Mouse (Mus musculus) limb, embryonic 15.5 days (tissue): ENCODE data around the gene Pfn1. TPM values are rescaled to one million over a fixed set of nuclear protein-coding genes. Genes with fewer than 3 reads are reported as not detected.
A peak's percentile ranks its signal among the peaks of the same experiment; 100 is the strongest.

Source experiments
- ATAC-seq: fragments of 200-750 bp; cut with Nextera tagmentation; 2 replicates; pipeline ENCODE4 v1.8.0; 2017; ENCODE audit warnings: low read depth, moderate TSS enrichment; ENCODE audit not compliant: insufficient number of reproducible peaks, low FRiP score, low TSS enrichment
- H3K27ac ChIP-seq: fragments of 300-500 bp; sonication (generic); 2 replicates; pipeline ENCODE4 v1.5.1; 2015; ENCODE audit warnings: moderate library complexity, mild to moderate bottlenecking, inconsistent platforms
- H3K27me3 ChIP-seq: fragments of 300-500 bp; sonication (generic); 2 replicates; pipeline ENCODE4 v1.6.1; 2015; ENCODE audit warnings: inconsistent platforms
- H3K36me3 ChIP-seq: fragments of 300-500 bp; sonication (generic); 2 replicates; pipeline ENCODE4 v1.6.1; 2015; ENCODE audit warnings: inconsistent platforms
- H3K4me1 ChIP-seq: fragments of 300-500 bp; sonication (generic); 2 replicates; pipeline ENCODE4 v1.6.1; 2015; ENCODE audit warnings: inconsistent platforms
- H3K4me2 ChIP-seq: fragments of 300-500 bp; sonication (generic); 2 replicates; pipeline ENCODE4 v1.6.1; 2015; ENCODE audit warnings: mild to moderate bottlenecking, inconsistent platforms
- H3K4me3 ChIP-seq: fragments of 300-500 bp; sonication (generic); 2 replicates; pipeline ENCODE4 v1.5.1; 2015; ENCODE audit warnings: mild to moderate bottlenecking, inconsistent platforms
- H3K9ac ChIP-seq: fragments of 300-500 bp; sonication (generic); 2 replicates; pipeline ENCODE4 v1.6.1; 2015; ENCODE audit warnings: inconsistent platforms
- H3K9me3 ChIP-seq: fragments of 300-500 bp; sonication (generic); 2 replicates; pipeline ENCODE4 v1.6.1; 2016; ENCODE audit warnings: inconsistent platforms
- WGBS: fragments of 180-500 bp; shearing (Covaris S2); methylation state at CpG from one replicate; pipeline ENCODE4 v1.1.7; 2015; 5-methylcytosine and 5-hydroxymethylcytosine counted together
- polyA plus RNA-seq: library from polyadenylated mRNA; unstranded; fragments of >200 nt; fragmentation: Nextera tagmentation; extraction: Ambion mirVana; gene quantifications from 2 replicates; pipeline ENCODE4 v1.2.1, GENCODE M21; 2015

The Pfn1 gene
- polyA plus RNA-seq = 1,605 and 1,679 TPM in 2 replicates

GRCm38 (mm10) chr11:70654198-70654922 is at the start of gene Pfn1:
TSS of gene Pfn1 (minus strand) at chr11:70654644.
- WGBS = 0% methylated on average over 52 of the region's 61 CpGs
- Histone ChIP-seq H3K4me2 (peak within 1 kb of the TSS; percentile 89), H3K9me3 (no peaks in the 10 kb centered on the region), H3K4me1 (peaks cover 76% of the 10 kb centered on the region), H3K9ac (peak within 1 kb of the TSS; percentile 98), H3K27ac (peak within 1 kb of the TSS; percentile 99), H3K27me3 (no peaks in the 10 kb centered on the region), H3K4me3 (peak within 1 kb of the TSS; percentile 100), H3K36me3 (peaks cover 33% of the 10 kb centered on the region)
- peak; percentile 30; the same call in 1 of the 2 replicates for ATAC-seq

GRCm38 (mm10) chr11:70702781-70703180 is 48.3 kb upstream of the Pfn1 start:
- H3K4me3 ChIP-seq = no peak overlapping the region
- H3K4me2 ChIP-seq = 0 out of 2 replicates have a peak overlapping the region, but pooled peaks have one; percentile 7
- WGBS = 58% methylated on average over 5 of the region's 6 CpGs

DNA sequence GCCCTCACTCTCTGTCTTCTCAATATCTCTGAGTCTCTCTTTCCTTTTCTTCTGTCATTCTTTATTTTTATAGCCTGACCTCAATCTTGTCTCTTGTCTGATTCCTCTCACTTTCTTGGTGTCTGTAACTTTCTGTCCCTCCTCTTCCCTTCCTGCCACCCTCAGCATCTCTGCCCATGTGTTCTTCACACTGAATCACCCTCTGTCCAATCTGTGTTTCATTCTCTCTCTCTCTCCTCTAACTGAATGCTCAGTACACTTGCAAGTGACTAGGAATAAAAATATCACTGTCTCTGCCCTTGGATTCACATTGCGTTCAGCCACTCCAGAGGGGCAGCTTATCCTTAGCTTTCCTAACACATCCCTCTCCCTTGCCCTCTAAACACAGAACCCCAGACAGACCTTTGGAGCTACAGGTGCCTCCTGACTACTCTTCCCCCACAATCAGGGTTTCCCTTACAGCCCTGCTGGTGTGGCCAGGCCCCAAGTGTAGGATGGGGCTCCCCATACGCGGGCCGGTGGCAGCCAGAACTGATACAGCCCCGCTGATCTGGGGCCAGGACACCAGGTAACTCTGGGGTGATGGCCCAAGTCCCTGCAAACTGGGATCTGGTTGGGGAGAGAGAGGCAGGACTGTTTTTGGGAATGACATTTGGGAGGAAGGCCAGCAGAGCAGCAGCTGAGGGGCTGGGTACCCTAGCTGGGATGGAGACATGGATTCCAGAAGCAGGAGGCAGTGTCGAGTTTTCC is 47.7 kb upstream of the Pfn1 start:
- peak overlapping the region; percentile 93; the same call in 1 of the 2 replicates for H3K9ac ChIP-seq
- 76% methylated on average over 6 of the region's 6 CpGs for WGBS
- H3K27me3 ChIP-seq = no peaks in the 10 kb centered on the region
- H3K4me2 ChIP-seq = peak overlapping the region; percentile 86
- peaks cover 29% of the 10 kb centered on the region for H3K4me1 ChIP-seq
- peak overlapping the region; percentile 92 for H3K4me3 ChIP-seq
- H3K36me3 ChIP-seq = peaks cover 41% of the 10 kb centered on the region
- no peak for ATAC-seq
- H3K9me3 ChIP-seq = no peaks in the 10 kb centered on the region
- H3K27ac ChIP-seq = no peak overlapping the region; the same call in 1 of the 2 replicates

More at GRCm38 (mm10) chr11:70702781-70703180, 48.3 kb upstream of the Pfn1 start:
- H3K36me3 ChIP-seq = peaks cover 48% of the 10 kb centered on the region
- ATAC-seq = no peak
- no peaks in the 10 kb centered on the region for H3K27me3 ChIP-seq
- peaks cover 29% of the 10 kb centered on the region for H3K4me1 ChIP-seq
- peak overlapping the region; percentile 33; the same call in 1 of the 2 replicates for H3K9ac ChIP-seq
- no peaks in the 10 kb centered on the region for H3K9me3 ChIP-seq
- H3K27ac ChIP-seq = no peak overlapping the region; the same call in 1 of the 2 replicates

DNA sequence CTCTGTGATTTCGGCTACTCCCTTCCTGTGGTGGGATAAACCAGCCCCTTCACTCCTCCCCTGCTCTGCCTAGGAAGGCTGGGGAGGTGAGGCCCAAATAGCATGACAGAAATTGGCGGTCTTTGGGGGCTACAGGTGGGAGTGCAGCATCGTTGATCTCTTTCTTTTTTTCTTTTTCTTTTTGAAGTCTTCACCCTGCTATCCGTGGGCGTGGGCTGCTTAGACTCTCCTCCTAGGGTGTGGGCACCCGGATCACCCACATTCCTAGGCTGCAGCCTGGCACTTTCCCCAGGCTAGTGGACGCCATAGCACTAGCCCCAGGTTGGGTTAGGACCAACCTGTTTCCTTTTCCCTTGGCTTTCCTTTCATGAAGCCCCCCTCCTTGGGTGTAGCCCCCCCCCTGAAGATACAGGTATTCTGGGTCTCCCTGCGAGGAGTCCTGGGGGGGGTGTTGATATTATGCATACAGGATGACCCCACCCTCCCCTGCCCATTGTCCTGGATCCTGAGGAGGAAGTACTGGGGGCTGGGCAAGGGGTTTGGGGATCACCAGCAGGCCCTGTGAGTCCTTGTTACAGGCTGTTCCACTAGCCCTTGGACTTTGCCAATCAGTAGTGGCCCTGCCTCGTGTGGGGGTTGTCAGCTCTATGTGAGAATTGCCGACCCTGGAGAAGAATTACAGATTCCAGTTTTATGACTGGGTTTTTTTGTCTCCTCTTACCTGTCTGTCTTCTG is 46.9 kb upstream of the Pfn1 start:
- peaks cover 34% of the 10 kb centered on the region for H3K36me3 ChIP-seq
- WGBS = 9% methylated on average over 10 of the region's 10 CpGs
- H3K27me3 ChIP-seq = no peaks in the 10 kb centered on the region
- H3K9me3 ChIP-seq = no peaks in the 10 kb centered on the region
- peak overlapping the region; percentile 93 for H3K9ac ChIP-seq
- H3K27ac ChIP-seq = peak overlapping the region; percentile 97
- H3K4me3 ChIP-seq = peak overlapping the region; percentile 92
- H3K4me2 ChIP-seq = peak overlapping the region; percentile 86
- no peak for ATAC-seq
- H3K4me1 ChIP-seq = peaks cover 29% of the 10 kb centered on the region

DNA sequence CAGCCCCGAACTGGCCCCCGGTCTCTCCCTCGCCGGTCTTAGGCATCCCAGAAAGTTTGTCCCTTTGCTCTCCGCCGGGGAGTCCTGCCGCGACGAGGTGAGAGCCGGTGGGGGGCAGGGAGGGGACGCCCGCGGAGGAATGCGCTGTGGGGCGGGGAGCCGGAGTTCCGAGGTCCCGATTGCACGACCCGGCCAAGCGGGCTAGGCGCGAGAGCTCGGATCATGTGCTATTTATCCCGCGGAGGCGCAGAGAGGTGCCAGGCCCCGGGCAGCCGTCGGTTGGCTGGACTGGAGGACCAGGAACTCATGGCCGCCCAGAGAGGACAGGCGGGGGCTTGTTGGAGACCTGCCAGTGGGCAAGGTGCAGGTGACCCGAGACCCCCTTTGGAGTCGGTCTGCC is 46.2 kb upstream of the Pfn1 start:
- under 1% methylated on average over 34 of the region's 34 CpGs for WGBS

GRCm38 (mm10) chr11:70699722-70700556 is 45.5 kb upstream of the Pfn1 start, which contains the start of the genes Inca1 and Kif1c:
TSS of gene Inca1 (minus strand) at chr11:70700155.
TSS of gene Kif1c (plus strand) at chr11:70700548.
- Histone ChIP-seq H3K9me3 (no peaks in the 10 kb centered on the region), H3K36me3 (peaks cover 19% of the 10 kb centered on the region), H3K4me2 (peak within 1 kb of the TSS; percentile 86), H3K27ac (peak within 1 kb of the TSS; percentile 97), H3K9ac (peak within 1 kb of the TSS; percentile 93), H3K27me3 (no peaks in the 10 kb centered on the region), H3K4me1 (peaks cover 29% of the 10 kb centered on the region), H3K4me3 (peak within 1 kb of the TSS; percentile 92)
- under 1% methylated on average over 67 of the region's 69 CpGs for WGBS
- ATAC-seq = peak; percentile 91

More for the DNA sequence above, 46.2 kb upstream of the Pfn1 start:
- no peaks in the 10 kb centered on the region for H3K9me3 ChIP-seq
- H3K4me1 ChIP-seq = peaks cover 29% of the 10 kb centered on the region
- peak overlapping the region; percentile 86 for H3K4me2 ChIP-seq
- peak overlapping the region; percentile 97 for H3K27ac ChIP-seq
- ATAC-seq = peak; percentile 25
- H3K27me3 ChIP-seq = no peaks in the 10 kb centered on the region
- peaks cover 26% of the 10 kb centered on the region for H3K36me3 ChIP-seq
- H3K4me3 ChIP-seq = peak overlapping the region; percentile 92
- peak overlapping the region; percentile 93 for H3K9ac ChIP-seq

DNA sequence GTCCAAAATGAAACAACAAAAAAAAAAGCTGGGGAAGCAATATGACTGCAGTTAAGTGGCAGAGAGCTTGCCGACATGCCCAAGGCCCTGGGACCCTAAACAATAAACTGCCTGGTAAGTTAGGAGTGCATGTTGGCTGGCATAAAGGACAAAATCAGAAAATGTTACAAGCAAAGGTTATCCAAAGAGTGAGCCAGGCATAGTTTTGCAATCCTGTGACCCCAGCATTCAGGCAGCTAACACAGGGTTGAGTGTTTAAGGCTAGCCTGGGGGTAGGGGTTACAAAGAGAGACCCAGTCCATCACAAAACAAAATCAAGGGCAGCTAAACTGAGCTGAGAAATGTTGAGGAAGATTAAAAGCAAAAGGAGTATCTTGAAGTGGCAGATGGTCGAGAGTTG is 44.6 kb upstream of the Pfn1 start:
- Histone ChIP-seq H3K9ac (no peak overlapping the region), H3K36me3 (peaks cover 10% of the 10 kb centered on the region), H3K9me3 (no peaks in the 10 kb centered on the region), H3K27me3 (no peaks in the 10 kb centered on the region), H3K4me3 (no peak overlapping the region), H3K4me2 (no peak overlapping the region), H3K4me1 (peaks cover 29% of the 10 kb centered on the region), H3K27ac (no peak overlapping the region)
- WGBS = 70% methylated on average over 2 of the region's 2 CpGs
- no peak for ATAC-seq

DNA sequence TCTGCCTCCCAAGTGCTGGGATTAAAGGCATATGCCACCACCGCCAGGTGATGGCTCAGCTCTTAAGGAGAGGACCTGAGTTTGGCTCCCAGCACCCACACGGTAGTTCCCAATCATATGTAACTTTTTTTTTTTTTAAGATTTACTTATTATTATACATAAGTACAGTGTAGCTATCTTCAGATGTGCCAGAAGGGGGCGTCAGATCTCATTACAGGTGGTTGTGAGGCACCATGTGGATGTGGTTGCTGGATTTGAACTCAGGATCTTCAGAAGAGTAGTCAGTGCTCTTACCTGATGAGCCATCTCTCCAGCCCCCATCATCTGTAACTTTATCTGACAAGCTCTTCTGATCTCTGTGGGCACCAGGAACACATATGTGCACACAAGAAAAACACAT is 42.9 kb upstream of the Pfn1 start:
- ATAC-seq = no peak
- H3K4me1 ChIP-seq = peaks cover 18% of the 10 kb centered on the region
- no peak overlapping the region for H3K9ac ChIP-seq
- H3K36me3 ChIP-seq = no peaks in the 10 kb centered on the region
- H3K27me3 ChIP-seq = no peaks in the 10 kb centered on the region
- H3K9me3 ChIP-seq = no peaks in the 10 kb centered on the region
- no peak overlapping the region for H3K4me3 ChIP-seq
- H3K4me2 ChIP-seq = no peak overlapping the region
- no peak overlapping the region for H3K27ac ChIP-seq
- WGBS = 72% methylated on average over 3 of the region's 3 CpGs

DNA sequence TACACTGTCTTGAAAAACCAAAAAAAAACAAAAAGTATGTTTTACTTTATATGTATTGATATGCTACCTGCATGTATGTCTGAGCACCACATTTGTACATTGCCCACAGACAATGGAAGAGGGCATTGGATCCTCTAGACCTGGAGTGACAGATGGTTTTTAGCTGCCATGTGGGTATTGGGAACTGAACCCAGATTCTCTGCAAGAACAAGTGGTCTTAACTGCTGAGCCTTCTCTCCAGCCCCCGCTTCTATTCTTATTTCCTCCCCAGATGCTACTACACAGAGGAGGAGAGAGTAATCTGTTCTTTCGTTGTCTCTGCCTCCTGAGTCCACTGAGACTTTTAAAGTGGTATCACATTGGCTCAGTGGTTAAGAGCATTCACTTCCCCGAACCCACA is 39.1 kb upstream of the Pfn1 start:
- H3K4me2 ChIP-seq = no peak overlapping the region
- no peak overlapping the region for H3K4me3 ChIP-seq
- ATAC-seq = no peak
- no peaks in the 10 kb centered on the region for H3K9me3 ChIP-seq
- no peaks in the 10 kb centered on the region for H3K27me3 ChIP-seq
- no peak overlapping the region for H3K27ac ChIP-seq
- H3K9ac ChIP-seq = no peak overlapping the region
- no peaks in the 10 kb centered on the region for H3K36me3 ChIP-seq
- peaks cover 6% of the 10 kb centered on the region for H3K4me1 ChIP-seq
- 69% methylated on average over 3 of the region's 3 CpGs for WGBS

DNA sequence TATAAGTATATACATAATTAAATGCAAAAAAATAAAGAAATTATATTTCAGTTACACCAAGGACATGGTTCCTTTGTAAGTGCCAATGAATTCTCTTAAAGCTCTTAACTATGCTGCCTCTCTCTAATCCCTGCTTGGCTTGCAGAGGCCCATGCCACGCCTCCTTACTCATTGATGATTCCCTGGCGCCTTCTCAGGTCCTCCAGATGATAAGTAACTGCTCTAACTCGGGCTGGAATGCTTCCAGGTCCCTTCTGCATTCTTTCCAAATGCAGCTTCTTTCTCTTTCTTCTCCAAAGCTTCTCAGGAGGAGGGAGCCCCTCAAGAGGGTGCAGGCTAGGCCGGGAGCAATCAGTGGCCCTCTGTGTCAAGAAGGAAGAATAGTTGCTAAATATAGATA is 35.1 kb upstream of the Pfn1 start:
- Histone ChIP-seq H3K4me2 (no peak overlapping the region), H3K4me3 (no peak overlapping the region), H3K27me3 (no peaks in the 10 kb centered on the region), H3K9me3 (no peaks in the 10 kb centered on the region), H3K27ac (no peak overlapping the region), H3K9ac (no peak overlapping the region), H3K36me3 (peaks cover 10% of the 10 kb centered on the region), H3K4me1 (peaks cover 23% of the 10 kb centered on the region)
- no peak for ATAC-seq
- 57% methylated on average over 4 of the region's 4 CpGs for WGBS

GRCm38 (mm10) chr11:70688372-70688771 is 33.9 kb upstream of the Pfn1 start:
- peaks cover 23% of the 10 kb centered on the region for H3K4me1 ChIP-seq
- peak overlapping the region; percentile 68 for H3K4me3 ChIP-seq
- H3K4me2 ChIP-seq = peak overlapping the region; percentile 77
- peak overlapping the region; percentile 73; the same call in 1 of the 2 replicates for H3K9ac ChIP-seq
- H3K27me3 ChIP-seq = no peaks in the 10 kb centered on the region
- H3K9me3 ChIP-seq = no peaks in the 10 kb centered on the region
- H3K27ac ChIP-seq = peak overlapping the region; percentile 90
- 17% methylated on average over 8 of the region's 8 CpGs for WGBS
- ATAC-seq = no peak
- H3K36me3 ChIP-seq = peaks cover 22% of the 10 kb centered on the region
